Mouse (Mus musculus) stomach, embryonic 14.5 days (tissue): ENCODE measurements at regions not wholly inside any gene's neighbourhood (a gene's known extent, or its start where the extent isn't known, plus 50 kb on each side); places are given as distances from the start of the nearest gene placed in this dataset.

ENCODE experiments used
- ATAC-seq: fragments of 200-750 bp; cut with Nextera tagmentation; 2 replicates; pipeline ENCODE4 v1.8.0; 2017; ENCODE audit warnings: low read depth, moderate TSS enrichment; ENCODE audit not compliant: insufficient number of reproducible peaks, insufficient read depth, low FRiP score
- H3K27ac ChIP-seq: fragments of 300-500 bp; sonication (generic); 2 replicates; pipeline ENCODE4 v1.5.1; 2014; ENCODE audit warnings: mild to moderate bottlenecking, low read length, moderate library complexity, mixed read lengths
- H3K27me3 ChIP-seq: fragments of 300-500 bp; sonication (generic); 2 replicates; pipeline ENCODE4 v1.6.1; 2014; ENCODE audit warnings: low read length, control low read depth, mixed read lengths; ENCODE audit not compliant: control insufficient read depth, insufficient read depth
- H3K36me3 ChIP-seq: fragments of 300-500 bp; sonication (generic); 2 replicates; pipeline ENCODE4 v1.6.1; 2014; ENCODE audit warnings: mild to moderate bottlenecking, control low read depth, low read length, moderate library complexity, mixed read lengths; ENCODE audit not compliant: control insufficient read depth, insufficient read depth
- H3K4me1 ChIP-seq: fragments of 300-500 bp; sonication (generic); 2 replicates; pipeline ENCODE4 v1.6.1; 2014; ENCODE audit warnings: low read length, control low read depth, mixed read lengths; ENCODE audit not compliant: control insufficient read depth, insufficient read depth
- H3K4me2 ChIP-seq: fragments of 300-500 bp; sonication (generic); replicated peaks from 2 replicates; pipeline ENCODE4 v1.6.1; 2014; ENCODE audit warnings: low read depth, low read length, control low read depth
- H3K4me3 ChIP-seq: fragments of 300-500 bp; sonication (generic); 2 replicates; pipeline ENCODE4 v1.5.1; 2014; ENCODE audit warnings: low read depth, low read length, control low read depth
- H3K9ac ChIP-seq: fragments of 300-500 bp; sonication (generic); replicated peaks from 2 replicates; pipeline ENCODE4 v1.6.1; 2014; ENCODE audit warnings: low read depth, mild to moderate bottlenecking, control low read depth, low read length, moderate library complexity, mixed read lengths
- H3K9me3 ChIP-seq: fragments of 300-500 bp; sonication (generic); 2 replicates; pipeline ENCODE4 v1.6.1; 2016; ENCODE audit warnings: low read depth, low read length, control low read depth; ENCODE audit not compliant: control insufficient read depth
- WGBS: fragments of 180-500 bp; shearing (Covaris S2); extraction: QIAGEN DNeasy Blood & Tissue Kit; methylation state at CpG from one replicate; pipeline ENCODE4 v1.1.7; 2014; 5-methylcytosine and 5-hydroxymethylcytosine counted together

- WGBS = 22% methylated on average over 15 of the region's 15 CpGs
- Histone ChIP-seq H3K4me1 (peaks cover 5% of the 10 kb centered on the region; the same call in 1 of the 2 replicates), H3K9me3 (no peaks in the 10 kb centered on the region), H3K27me3 (no peaks in the 10 kb centered on the region), H3K36me3 (no peaks in the 10 kb centered on the region), H3K9ac (no peak overlapping the region), H3K4me3 (no peak overlapping the region), H3K27ac (no peak overlapping the region), H3K4me2 (peak overlapping the region; percentile 10; the same call in 1 of the 2 replicates)
- no peak for ATAC-seq
Measured at GRCm38 (mm10) chr12:73413439-73414196, 127.0 kb downstream of the Slc38a6 start.

- Histone ChIP-seq H3K4me2 (no peak overlapping the region), H3K36me3 (no peaks in the 10 kb centered on the region), H3K27ac (no peak overlapping the region), H3K4me1 (peaks cover 5% of the 10 kb centered on the region; the same call in 1 of the 2 replicates), H3K9ac (no peak overlapping the region), H3K9me3 (no peaks in the 10 kb centered on the region), H3K4me3 (no peak overlapping the region), H3K27me3 (no peaks in the 10 kb centered on the region)
- ATAC-seq = no peak
- 81% methylated on average over 4 of the region's 4 CpGs for WGBS
Measured at GRCm38 (mm10) chr12:73412500-73412899, 125.9 kb downstream of the Slc38a6 start.

- Histone ChIP-seq H3K27ac (no peak overlapping the region), H3K27me3 (no peaks in the 10 kb centered on the region), H3K4me1 (peaks cover 5% of the 10 kb centered on the region; the same call in 1 of the 2 replicates), H3K36me3 (no peaks in the 10 kb centered on the region), H3K9ac (no peak overlapping the region), H3K4me3 (no peak overlapping the region), H3K9me3 (no peaks in the 10 kb centered on the region), H3K4me2 (no peak overlapping the region)
- ATAC-seq = no peak
- WGBS = 44% methylated on average over 7 of the region's 7 CpGs
Measured at GRCm38 (mm10) chr12:73410924-73411323, 124.3 kb downstream of the Slc38a6 start.

- 88% methylated on average over 4 of the region's 4 CpGs for WGBS
- Histone ChIP-seq H3K36me3 (no peaks in the 10 kb centered on the region), H3K27me3 (no peaks in the 10 kb centered on the region), H3K4me3 (no peak overlapping the region), H3K4me1 (peaks cover 14% of the 10 kb centered on the region; the same call in 1 of the 2 replicates), H3K4me2 (no peak overlapping the region), H3K27ac (no peak overlapping the region), H3K9me3 (no peaks in the 10 kb centered on the region), H3K9ac (no peak overlapping the region)
- no peak for ATAC-seq
Measured at GRCm38 (mm10) chr12:73409481-73410085, 123.0 kb downstream of the Slc38a6 start.

- Histone ChIP-seq H3K4me1 (peaks cover 21% of the 10 kb centered on the region; the same call in 1 of the 2 replicates), H3K27ac (no peak overlapping the region), H3K4me3 (no peak overlapping the region), H3K9me3 (no peaks in the 10 kb centered on the region), H3K4me2 (no peak overlapping the region), H3K27me3 (no peaks in the 10 kb centered on the region), H3K36me3 (no peaks in the 10 kb centered on the region), H3K9ac (no peak overlapping the region)
- WGBS = 72% methylated on average over 7 of the region's 7 CpGs
- no peak for ATAC-seq
Measured at GRCm38 (mm10) chr12:73408614-73409013, 122.0 kb downstream of the Slc38a6 start.

- Histone ChIP-seq H3K4me2 (no peak overlapping the region), H3K27ac (no peak overlapping the region), H3K36me3 (no peaks in the 10 kb centered on the region), H3K27me3 (no peaks in the 10 kb centered on the region), H3K4me1 (peaks cover 20% of the 10 kb centered on the region; the same call in 1 of the 2 replicates), H3K4me3 (no peak overlapping the region), H3K9me3 (no peaks in the 10 kb centered on the region), H3K9ac (no peak overlapping the region)
- 70% methylated on average over 11 of the region's 11 CpGs for WGBS
- ATAC-seq = no peak
Measured at GRCm38 (mm10) chr12:73408165-73408564, 121.6 kb downstream of the Slc38a6 start.

GRCm38 (mm10) chr12:73406556-73407087 lies 120.0 kb downstream of the Slc38a6 start:
- no peaks in the 10 kb centered on the region for H3K27me3 ChIP-seq
- H3K4me2 ChIP-seq = no peak overlapping the region
- no peak for ATAC-seq
- 85% methylated on average over 8 of the region's 8 CpGs for WGBS
- H3K9ac ChIP-seq = no peak overlapping the region
- peaks cover 16% of the 10 kb centered on the region; the same call in 1 of the 2 replicates for H3K4me1 ChIP-seq
- H3K36me3 ChIP-seq = no peaks in the 10 kb centered on the region
- H3K27ac ChIP-seq = no peak overlapping the region
- no peak overlapping the region for H3K4me3 ChIP-seq
- no peaks in the 10 kb centered on the region for H3K9me3 ChIP-seq

GRCm38 (mm10) chr12:73405583-73405982 lies 119.0 kb downstream of the Slc38a6 start:
- Histone ChIP-seq H3K27me3 (no peaks in the 10 kb centered on the region), H3K36me3 (no peaks in the 10 kb centered on the region), H3K27ac (no peak overlapping the region; the same call in 1 of the 2 replicates), H3K9ac (no peak overlapping the region), H3K4me1 (peaks cover 16% of the 10 kb centered on the region; the same call in 1 of the 2 replicates), H3K4me3 (no peak overlapping the region), H3K9me3 (no peaks in the 10 kb centered on the region), H3K4me2 (no peak overlapping the region)
- ATAC-seq = no peak
- 78% methylated on average over 9 of the region's 9 CpGs for WGBS
